Mouse (Mus musculus) T-helper 17 cell (primary cell): ENCODE measurements around the gene Hagh.

Experiments used
- in situ Hi-C, 2 experiments: fragments of 300-600 bp; cut with MboI, MseI; formaldehyde crosslinking; loops; 1 replicate in 1 of 2; 2 replicates in 1 of 2; pipeline ENCODE4 v1.15.1; 2025; ENCODE audit warnings: high pct_unique_total_duplicates in 2 of 2

Hagh gene

GRCm38 (mm10) chr17:24849733-24850064 is 9.8 kb downstream of the Hagh start:
- in situ Hi-C loops, result loop anchor here in 1 of 2 experiments (10.0 kb wide), 1 partner anchor 1555 kb away; no protein-coding TSS in a partner anchor

GRCm38 (mm10) chr17:24850065-24850772 is 10.3 kb downstream of the Hagh start, which contains the start of gene Fahd1:
Fahd1 (minus strand) TSS chr17:24850364.
- in situ Hi-C loops, result loop anchor here in 1 of 2 experiments (10.0 kb wide), 1 partner anchor 1555 kb away; no protein-coding TSS in a partner anchor

- in situ Hi-C loops, result loop anchor here in 1 of 2 experiments (10.0 kb wide), 1 partner anchor 1554 kb away; no protein-coding TSS in a partner anchor
Measured at GRCm38 (mm10) chr17:24850773-24851127, 10.8 kb downstream of the Hagh start.

- in situ Hi-C loops, result loop anchor here in 1 of 2 experiments (10.0 kb wide), 1 partner anchor 1553 kb away; no protein-coding TSS in a partner anchor
Measured at GRCm38 (mm10) chr17:24851381-24852125, 11.6 kb downstream of the Hagh start.

GRCm38 (mm10) chr17:24855838-24856464 is 16.0 kb downstream of the Hagh start:
- in situ Hi-C loops, result loop anchor here in 1 of 2 experiments (10.0 kb wide), 1 partner anchor 1549 kb away; no protein-coding TSS in a partner anchor

- in situ Hi-C loops, result loop anchor here in 1 of 2 experiments (10.0 kb wide), 1 partner anchor 1548 kb away; no protein-coding TSS in a partner anchor
Measured at GRCm38 (mm10) chr17:24856589-24856988, 16.6 kb downstream of the Hagh start.

GRCm38 (mm10) chr17:24857831-24858470 is 18.0 kb downstream of the Hagh start:
- in situ Hi-C loops, result loop anchor here in 1 of 2 experiments (10.0 kb wide), 1 partner anchor 1547 kb away; no protein-coding TSS in a partner anchor

GRCm38 (mm10) chr17:24858967-24859366 is 19.0 kb downstream of the Hagh start:
- in situ Hi-C loops, result loop anchor here in 1 of 2 experiments (10.0 kb wide), 1 partner anchor 1546 kb away; no protein-coding TSS in a partner anchor

- in situ Hi-C loops, result no loop called here
Measured at GRCm38 (mm10) chr17:24860076-24860475, 20.1 kb downstream of the Hagh start.

GRCm38 (mm10) chr17:24861785-24862184 is 21.8 kb downstream of the Hagh start:
- in situ Hi-C loops, result no loop called here

- in situ Hi-C loops, result no loop called here
Measured at GRCm38 (mm10) chr17:24865776-24866175, 25.8 kb downstream of the Hagh start, which contains the start of gene Igfals. Igfals (plus strand) TSS chr17:24865997.

GRCm38 (mm10) chr17:24867914-24868313 is 28.0 kb downstream of the Hagh start:
- in situ Hi-C loops, result no loop called here

GRCm38 (mm10) chr17:24873695-24874404 is 33.9 kb downstream of the Hagh start:
- in situ Hi-C loops, result no loop called here

GRCm38 (mm10) chr17:24874405-24874745 is 34.4 kb downstream of the Hagh start:
- in situ Hi-C loops, result no loop called here

GRCm38 (mm10) chr17:24874989-24875388 is 35.0 kb downstream of the Hagh start:
- in situ Hi-C loops, result no loop called here

GRCm38 (mm10) chr17:24877336-24878116 is 37.6 kb downstream of the Hagh start:
- in situ Hi-C loops, result no loop called here

GRCm38 (mm10) chr17:24878117-24878397 is 38.1 kb downstream of the Hagh start:
- in situ Hi-C loops, result no loop called here

GRCm38 (mm10) chr17:24878531-24878930 is 38.6 kb downstream of the Hagh start:
- in situ Hi-C loops, result no loop called here

GRCm38 (mm10) chr17:24881738-24882440 is 41.9 kb downstream of the Hagh start:
- in situ Hi-C loops, result loop anchor here in 1 of 2 experiments (5.0 to 10.0 kb wide), 2 partner anchors 40 to 137 kb away; partner anchors contain the start of gene Hagh
